8 mouse cellular contexts compared by ENCODE assay signal in the genomic region with DNA sequence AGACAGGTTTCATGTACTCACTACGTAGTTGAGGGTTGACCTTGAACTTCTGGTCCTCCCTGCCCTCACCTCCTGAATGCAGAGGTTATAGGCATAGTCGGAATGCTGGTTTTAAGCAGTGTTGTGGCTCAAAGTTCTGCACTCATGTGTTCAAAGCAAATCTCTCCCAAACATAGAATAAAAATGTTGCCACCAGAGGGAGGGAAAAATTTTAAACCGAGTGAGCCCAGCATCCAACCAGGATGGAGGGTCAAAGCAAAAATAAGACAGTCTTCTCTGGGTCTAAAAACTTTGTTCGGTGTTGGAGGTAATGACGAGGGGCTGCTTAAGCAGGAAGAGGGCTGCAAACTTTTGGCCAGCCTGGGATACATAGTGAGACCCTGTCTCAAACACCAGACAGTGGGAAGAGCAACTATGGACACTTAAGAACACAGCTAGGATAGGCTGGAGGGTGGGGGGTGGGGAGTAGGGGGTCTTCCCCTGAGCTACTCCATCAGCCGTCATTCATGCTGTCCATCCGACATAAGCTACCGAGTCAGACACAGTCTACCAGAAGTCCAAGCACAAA. TPM values are rescaled to one million over a fixed set of nuclear protein-coding genes. Genes with fewer than 3 reads are reported as not detected.
DNase-seq lines count a peak whose midpoint lies in the region; ATAC-seq and TF ChIP-seq lines count a peak whose summit lies in the region.

No protein-coding gene starts in this region.

- no peaks in the 10 kb centered on the region for H3K9me3 ChIP-seq in lung, postnatal 0 days (ENCODE audit: low read length)
- no peaks in the 10 kb centered on the region for H3K9me3 ChIP-seq in embryonic facial prominence, embryonic 15.5 days (replicated peaks)
- no peaks in the 10 kb centered on the region for H3K9me3 ChIP-seq in limb, embryonic 12.5 days

- H3K27ac ChIP-seq in lung, postnatal 0 days (ENCODE audit: low read length), result no peak overlapping the region
- 0 out of 2 replicates have a peak overlapping the region, but pooled peaks have one; percentile 12 for H3K27ac ChIP-seq in embryonic facial prominence, embryonic 15.5 days (replicated peaks)
- 0 out of 2 replicates have a peak overlapping the region, but pooled peaks have one; percentile 35 for H3K27ac ChIP-seq in limb, embryonic 12.5 days
- no peak overlapping the region for H3K27ac ChIP-seq in small intestine, adult 2 months (ENCODE audit: insufficient read depth, low read depth, low read length)

- H3K27me3 ChIP-seq in lung, postnatal 0 days (replicated peaks; ENCODE audit: insufficient read depth, low read length), result no peaks in the 10 kb centered on the region
- no peaks in the 10 kb centered on the region for H3K27me3 ChIP-seq in embryonic facial prominence, embryonic 15.5 days
- H3K27me3 ChIP-seq in limb, embryonic 12.5 days, result peaks cover 19% of the 10 kb centered on the region
- no peaks in the 10 kb centered on the region for H3K27me3 ChIP-seq in small intestine, adult 2 months (ENCODE audit: control insufficient read depth, insufficient read depth, low read length)

- TF ChIP-seq POLR2A in small intestine, adult 2 months (IDR thresholded peaks at IDR 0.05; ENCODE audit: low read depth, low read length), result no peak

- H3K4me3 ChIP-seq in lung, postnatal 0 days (ENCODE audit: low read depth, low read length), result peak overlapping the region; percentile 72
- H3K4me3 ChIP-seq in embryonic facial prominence, embryonic 15.5 days (replicated peaks), result peak overlapping the region; percentile 96
- H3K4me3 ChIP-seq in limb, embryonic 12.5 days (replicated peaks), result peak overlapping the region; percentile 92
- H3K4me3 ChIP-seq in small intestine, adult 2 months (ENCODE audit: low read depth, low read length), result peak overlapping the region; percentile 97

- peaks cover 3% of the 10 kb centered on the region; the same call in 1 of the 2 replicates for H3K4me1 ChIP-seq in lung, postnatal 0 days (ENCODE audit: insufficient read depth, low read depth, low read length)
- H3K4me1 ChIP-seq in embryonic facial prominence, embryonic 15.5 days, result 0 out of 2 replicates have a peak, but pooled peaks cover 6% of the 10 kb centered on the region
- H3K4me1 ChIP-seq in limb, embryonic 12.5 days (replicated peaks), result no peaks in the 10 kb centered on the region; the same call in 1 of the 2 replicates
- H3K4me1 ChIP-seq in small intestine, adult 2 months (ENCODE audit: control insufficient read depth, insufficient read depth, insufficient read length, low read length), result peaks cover 8% of the 10 kb centered on the region

- H3K9ac ChIP-seq in lung, postnatal 0 days (replicated peaks; ENCODE audit: low read depth), result peak overlapping the region; percentile 27; the same call in 1 of the 2 replicates
- H3K9ac ChIP-seq in embryonic facial prominence, embryonic 15.5 days, result peak overlapping the region; percentile 68
- peak overlapping the region; percentile 81 for H3K9ac ChIP-seq in limb, embryonic 12.5 days (replicated peaks)

- no peak for DNase-seq in lung, postnatal 0 days (ENCODE audit: low spot score)
- DNase-seq in lung, postnatal 4 days, result no peak
- DNase-seq in gastrocnemius, postnatal 10 days, result no peak
- no peak for DNase-seq in frontal cortex, postnatal 10 days (ENCODE audit: low spot score in 2 of 2)
- DNase-seq in Muller cell, postnatal 12 days (ENCODE audit: inconsistent ontology term), result no peak

- peak; percentile 16; the same call in 1 of the 2 replicates for ATAC-seq in lung, postnatal 0 days
- ATAC-seq in embryonic facial prominence, embryonic 15.5 days (ENCODE audit: insufficient number of reproducible peaks, low FRiP score, low TSS enrichment, low read depth), result peak; percentile 53; the same call in 1 of the 2 replicates
- no peak; the same call in none of the 2 replicates for ATAC-seq in limb, embryonic 12.5 days (ENCODE audit: insufficient number of reproducible peaks, insufficient read depth, low FRiP score, low TSS enrichment, low read depth)

- WGBS in lung, postnatal 0 days, result 43% methylated on average over 8 of the region's 8 CpGs
- 35% methylated on average over 8 of the region's 8 CpGs for WGBS in embryonic facial prominence, embryonic 15.5 days
- WGBS in limb, embryonic 12.5 days, result 49% methylated on average over 8 of the region's 8 CpGs
- WGBS in small intestine, adult 2 months, result 48% methylated on average over 8 of the region's 8 CpGs

- TF ChIP-seq EP300 in lung, postnatal 0 days (IDR thresholded peaks at IDR 0.05), result no peak

- peak overlapping the region; percentile 92 for H3K4me2 ChIP-seq in lung, postnatal 0 days (replicated peaks; ENCODE audit: low read depth, low read length)
- peak overlapping the region; percentile 81 for H3K4me2 ChIP-seq in embryonic facial prominence, embryonic 15.5 days (replicated peaks)
- peak overlapping the region; percentile 76 for H3K4me2 ChIP-seq in limb, embryonic 12.5 days

- H3K36me3 ChIP-seq in lung, postnatal 0 days (ENCODE audit: insufficient read depth, low read length), result no peaks in the 10 kb centered on the region
- no peaks in the 10 kb centered on the region for H3K36me3 ChIP-seq in embryonic facial prominence, embryonic 15.5 days
- no peaks in the 10 kb centered on the region for H3K36me3 ChIP-seq in limb, embryonic 12.5 days
- no peaks in the 10 kb centered on the region for H3K36me3 ChIP-seq in small intestine, adult 2 months (ENCODE audit: control insufficient read depth, insufficient read depth, low read length)

- no peak for TF ChIP-seq CTCF in lung, postnatal 0 days (IDR thresholded peaks at IDR 0.05)
- no peak for TF ChIP-seq CTCF in small intestine, adult 2 months (IDR thresholded peaks at IDR 0.05; ENCODE audit: extremely low read depth, insufficient read length, insufficient replicate concordance, low read depth, low read length)

RNA-seq across cellular contexts. Expression of a gene that starts 0.4 kb away (rescaled TPM):
- polyA plus RNA-seq in lung, postnatal 0 days (2015; fragmentation: Nextera tagmentation; extraction: Ambion mirVana), result 13.3 and 14.8 TPM in 2 replicates
- 47.8 and 51.9 TPM in 2 replicates for polyA plus RNA-seq in embryonic facial prominence, embryonic 15.5 days (2015; fragmentation: Nextera tagmentation; extraction: Ambion mirVana)
- 65.2 and 66.2 TPM in 2 replicates for polyA plus RNA-seq in limb, embryonic 12.5 days (2016; fragmentation: Nextera tagmentation; extraction: Ambion mirVana)
- polyA plus RNA-seq in small intestine, adult 2 months (2012; rRNA removed), result 6.8 and 9.5 TPM in 2 replicates
- total RNA-seq in gastrocnemius, postnatal 10 days (2021), result 10 to 100 TPM; 12.2 to 13.7 TPM

RNA-seq across cellular contexts. Expression of a gene that starts 7.7 kb away (rescaled TPM):
- 0.24 and 0.27 TPM in 2 replicates for polyA plus RNA-seq in lung, postnatal 0 days (2015; fragmentation: Nextera tagmentation; extraction: Ambion mirVana)
- polyA plus RNA-seq in embryonic facial prominence, embryonic 15.5 days (2015; fragmentation: Nextera tagmentation; extraction: Ambion mirVana), result not detected in 2 replicates
- polyA plus RNA-seq in limb, embryonic 12.5 days (2016; fragmentation: Nextera tagmentation; extraction: Ambion mirVana), result not detected in 2 replicates
- not detected in 2 replicates for polyA plus RNA-seq in small intestine, adult 2 months (2012; rRNA removed)
- total RNA-seq in gastrocnemius, postnatal 10 days (2021), result not detected

RNA-seq across cellular contexts. Expression of a gene that starts 20.0 kb away (rescaled TPM):
- polyA plus RNA-seq in lung, postnatal 0 days (2015; fragmentation: Nextera tagmentation; extraction: Ambion mirVana), result 200 and 210 TPM in 2 replicates
- polyA plus RNA-seq in embryonic facial prominence, embryonic 15.5 days (2015; fragmentation: Nextera tagmentation; extraction: Ambion mirVana), result 440 and 448 TPM in 2 replicates
- polyA plus RNA-seq in limb, embryonic 12.5 days (2016; fragmentation: Nextera tagmentation; extraction: Ambion mirVana), result 557 and 572 TPM in 2 replicates
- 39.1 and 69.7 TPM in 2 replicates for polyA plus RNA-seq in small intestine, adult 2 months (2012; rRNA removed)
- 100 to 1,000 TPM; 164 to 167 TPM for total RNA-seq in gastrocnemius, postnatal 10 days (2021)

RNA-seq across cellular contexts. Expression of a gene that starts 20.4 kb away (rescaled TPM):
- polyA plus RNA-seq in lung, postnatal 0 days (2015; fragmentation: Nextera tagmentation; extraction: Ambion mirVana), result 47.7 and 54.0 TPM in 2 replicates
- polyA plus RNA-seq in embryonic facial prominence, embryonic 15.5 days (2015; fragmentation: Nextera tagmentation; extraction: Ambion mirVana), result 38.0 and 42.4 TPM in 2 replicates
- polyA plus RNA-seq in limb, embryonic 12.5 days (2016; fragmentation: Nextera tagmentation; extraction: Ambion mirVana), result 25.7 and 31.4 TPM in 2 replicates
- 10.9 and 15.9 TPM in 2 replicates for polyA plus RNA-seq in small intestine, adult 2 months (2012; rRNA removed)
- total RNA-seq in gastrocnemius, postnatal 10 days (2021), result 10 to 100 TPM; 15.2 to 17.8 TPM

RNA-seq across cellular contexts. Expression of a gene that starts 56.9 kb away (rescaled TPM):
- 11.2 and 12.2 TPM in 2 replicates for polyA plus RNA-seq in lung, postnatal 0 days (2015; fragmentation: Nextera tagmentation; extraction: Ambion mirVana)
- 20.1 and 21.4 TPM in 2 replicates for polyA plus RNA-seq in embryonic facial prominence, embryonic 15.5 days (2015; fragmentation: Nextera tagmentation; extraction: Ambion mirVana)
- polyA plus RNA-seq in limb, embryonic 12.5 days (2016; fragmentation: Nextera tagmentation; extraction: Ambion mirVana), result 9.8 and 11.4 TPM in 2 replicates
- polyA plus RNA-seq in small intestine, adult 2 months (2012; rRNA removed), result 3.0 and 3.8 TPM in 2 replicates
- 10 to 100 TPM; 36.9 to 42.1 TPM for total RNA-seq in gastrocnemius, postnatal 10 days (2021)

Comparison
In these comparisons a context has a peak if more than half of its experiments do, and no peak if none do; other contexts are left out.
1. H3K27ac ChIP-seq: peak in embryonic facial prominence, embryonic 15.5 days (single experiment) and limb, embryonic 12.5 days (single experiment); none in lung, postnatal 0 days (single experiment) and small intestine, adult 2 months (single experiment).
2. H3K9ac ChIP-seq: peak in every context shown above with its lines; median percentile 81 in limb, embryonic 12.5 days; 68 in embryonic facial prominence, embryonic 15.5 days; 27 in lung, postnatal 0 days.
3. Peak in every context shown above with its lines, with median percentiles within 50 percentile points of each other: H3K4me2 ChIP-seq and H3K4me3 ChIP-seq.